Mouse (Mus musculus): ENCODE data around the gene Galnt17. TPM values are rescaled to one million over a fixed set of nuclear protein-coding genes. Genes with fewer than 3 reads are reported as not detected.
A peak's percentile ranks its signal among the peaks of the same experiment; 100 is the strongest.

The Galnt17 gene
- polyA plus RNA-seq, 1 experiment from 2014 or later = 1.1 TPM

- H3K4me2 ChIP-seq (ENCODE audit: low read depth, low read length, severe bottlenecking) = no peak overlapping the region
- no peak for DNase-seq (ENCODE audit: low spot score)
- ATAC-seq (replicated peaks; ENCODE audit: low FRiP score) = no peak
- no peak overlapping the region for H3K9ac ChIP-seq (ENCODE audit: low read length)
- no peaks in the 10 kb centered on the region for H3K36me3 ChIP-seq (ENCODE audit: control insufficient read depth, insufficient read depth, low read length)
- no peaks in the 10 kb centered on the region for H3K9me3 ChIP-seq (ENCODE audit: control insufficient read depth, low read length)
- no peaks in the 10 kb centered on the region for H3K27me3 ChIP-seq (ENCODE audit: control insufficient read depth, insufficient read depth, low read length)
- WGBS = 68% methylated on average over 1 of the region's 1 CpGs
- no peak overlapping the region for H3K4me3 ChIP-seq (ENCODE audit: low read depth, low read length)
- no peaks in the 10 kb centered on the region for H3K4me1 ChIP-seq (replicated peaks; ENCODE audit: control insufficient read depth, insufficient read depth, low read length)
- H3K27ac ChIP-seq (ENCODE audit: low read depth, low read length) = no peak overlapping the region
Observed at GRCm38 (mm10) chr5:131181231-131181630, 127.1 kb downstream of the Galnt17 start.

GRCm38 (mm10) chr5:131180756-131181155, 127.5 kb downstream of the Galnt17 start:
- Histone ChIP-seq H3K27me3 (ENCODE audit: control insufficient read depth, insufficient read depth, low read length) (no peaks in the 10 kb centered on the region), H3K9ac (ENCODE audit: low read length) (no peak overlapping the region), H3K4me3 (ENCODE audit: low read depth, low read length) (no peak overlapping the region), H3K9me3 (ENCODE audit: control insufficient read depth, low read length) (no peaks in the 10 kb centered on the region), H3K36me3 (ENCODE audit: control insufficient read depth, insufficient read depth, low read length) (no peaks in the 10 kb centered on the region), H3K4me1 (replicated peaks; ENCODE audit: control insufficient read depth, insufficient read depth, low read length) (no peaks in the 10 kb centered on the region), H3K4me2 (ENCODE audit: low read depth, low read length, severe bottlenecking) (no peak overlapping the region), H3K27ac (ENCODE audit: low read depth, low read length) (no peak overlapping the region)
- no peak for DNase-seq (ENCODE audit: low spot score)
- ATAC-seq (replicated peaks; ENCODE audit: low FRiP score) = no peak
- WGBS = 95% methylated on average over 1 of the region's 1 CpGs

DNA sequence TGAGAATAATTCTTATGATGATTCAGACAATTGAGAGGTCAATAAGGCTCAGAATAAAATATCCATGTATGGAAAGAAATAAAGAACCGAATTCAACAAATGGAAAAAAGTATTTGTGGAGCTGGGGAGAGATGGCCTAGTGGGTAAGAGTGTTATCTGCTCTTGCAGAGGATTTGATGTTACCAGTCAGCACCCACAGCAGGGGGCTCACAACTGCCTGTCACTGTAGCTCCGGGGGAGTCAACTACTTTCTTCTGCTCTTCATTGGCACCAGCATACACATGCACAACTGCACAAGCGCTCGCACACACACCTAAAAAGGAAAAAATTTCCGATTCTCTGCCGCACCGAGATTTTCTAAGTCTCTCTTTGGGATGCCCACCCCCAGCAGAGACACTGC, 130.4 kb downstream of the Galnt17 start:
- WGBS = 62% methylated on average over 7 of the region's 7 CpGs
- ATAC-seq (replicated peaks; ENCODE audit: low FRiP score) (no peak), DNase-seq (ENCODE audit: low spot score) (no peak)
- Histone ChIP-seq H3K4me1 (replicated peaks; ENCODE audit: control insufficient read depth, insufficient read depth, low read length) (no peaks in the 10 kb centered on the region), H3K9ac (ENCODE audit: low read length) (no peak overlapping the region), H3K9me3 (ENCODE audit: control insufficient read depth, low read length) (no peaks in the 10 kb centered on the region; the same call in 1 of the 2 replicates), H3K36me3 (ENCODE audit: control insufficient read depth, insufficient read depth, low read length) (no peaks in the 10 kb centered on the region), H3K27ac (ENCODE audit: low read depth, low read length) (no peak overlapping the region), H3K27me3 (ENCODE audit: control insufficient read depth, insufficient read depth, low read length) (no peaks in the 10 kb centered on the region), H3K4me3 (ENCODE audit: low read depth, low read length) (no peak overlapping the region), H3K4me2 (ENCODE audit: low read depth, low read length, severe bottlenecking) (no peak overlapping the region)

GRCm38 (mm10) chr5:131177168-131177567, 131.1 kb downstream of the Galnt17 start:
- H3K36me3 ChIP-seq (ENCODE audit: control insufficient read depth, insufficient read depth, low read length) = no peaks in the 10 kb centered on the region
- peak; percentile 51 for ATAC-seq (replicated peaks; ENCODE audit: low FRiP score)
- no peak for DNase-seq (ENCODE audit: low spot score)
- no peak overlapping the region for H3K27ac ChIP-seq (ENCODE audit: low read depth, low read length)
- no peak overlapping the region for H3K4me2 ChIP-seq (ENCODE audit: low read depth, low read length, severe bottlenecking)
- no peaks in the 10 kb centered on the region; the same call in 1 of the 2 replicates for H3K9me3 ChIP-seq (ENCODE audit: control insufficient read depth, low read length)
- H3K9ac ChIP-seq (ENCODE audit: low read length) = no peak overlapping the region
- WGBS = 21% methylated on average over 2 of the region's 2 CpGs
- H3K4me1 ChIP-seq (replicated peaks; ENCODE audit: control insufficient read depth, insufficient read depth, low read length) = no peaks in the 10 kb centered on the region
- no peaks in the 10 kb centered on the region for H3K27me3 ChIP-seq (ENCODE audit: control insufficient read depth, insufficient read depth, low read length)
- H3K4me3 ChIP-seq (ENCODE audit: low read depth, low read length) = no peak overlapping the region

GRCm38 (mm10) chr5:131169186-131169585, 139.1 kb downstream of the Galnt17 start:
- H3K27me3 ChIP-seq (ENCODE audit: control insufficient read depth, insufficient read depth, low read length) = no peaks in the 10 kb centered on the region
- ATAC-seq (replicated peaks; ENCODE audit: low FRiP score) = no peak
- no peaks in the 10 kb centered on the region for H3K4me1 ChIP-seq (replicated peaks; ENCODE audit: control insufficient read depth, insufficient read depth, low read length)
- no peak for DNase-seq (ENCODE audit: low spot score)
- H3K36me3 ChIP-seq (ENCODE audit: control insufficient read depth, insufficient read depth, low read length) = no peaks in the 10 kb centered on the region
- no peak overlapping the region for H3K9ac ChIP-seq (ENCODE audit: low read length)
- WGBS = 86% methylated on average over 6 of the region's 6 CpGs
- H3K4me3 ChIP-seq (ENCODE audit: low read depth, low read length) = no peak overlapping the region
- no peaks in the 10 kb centered on the region; the same call in 1 of the 2 replicates for H3K9me3 ChIP-seq (ENCODE audit: control insufficient read depth, low read length)
- H3K4me2 ChIP-seq (ENCODE audit: low read depth, low read length, severe bottlenecking) = no peak overlapping the region
- H3K27ac ChIP-seq (ENCODE audit: low read depth, low read length) = no peak overlapping the region

DNA sequence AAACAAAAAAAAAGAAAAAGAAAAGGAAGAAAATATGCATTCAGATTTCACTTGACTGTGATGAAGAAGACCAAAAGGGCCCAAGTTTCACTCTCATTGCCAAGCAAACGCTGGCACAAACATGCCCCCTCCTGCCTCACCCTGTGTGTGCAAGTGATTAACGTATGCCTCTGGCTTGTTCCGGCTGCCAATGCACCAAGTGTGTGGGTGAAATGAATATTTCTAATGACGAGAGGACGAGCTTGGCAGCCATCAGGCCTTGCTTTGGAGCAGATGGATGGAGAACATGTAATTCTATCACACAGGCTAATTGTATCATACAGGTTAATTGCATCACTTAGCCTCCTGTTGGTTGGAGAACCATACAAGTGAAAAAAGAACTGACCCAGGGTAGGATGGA, 140.9 kb downstream of the Galnt17 start:
- Histone ChIP-seq H3K4me2 (ENCODE audit: low read depth, low read length, severe bottlenecking) (no peak overlapping the region), H3K4me1 (replicated peaks; ENCODE audit: control insufficient read depth, insufficient read depth, low read length) (no peaks in the 10 kb centered on the region), H3K9me3 (ENCODE audit: control insufficient read depth, low read length) (no peaks in the 10 kb centered on the region), H3K36me3 (ENCODE audit: control insufficient read depth, insufficient read depth, low read length) (no peaks in the 10 kb centered on the region), H3K27me3 (ENCODE audit: control insufficient read depth, insufficient read depth, low read length) (no peaks in the 10 kb centered on the region), H3K4me3 (ENCODE audit: low read depth, low read length) (no peak overlapping the region), H3K9ac (ENCODE audit: low read length) (no peak overlapping the region), H3K27ac (ENCODE audit: low read depth, low read length) (no peak overlapping the region)
- DNase-seq (ENCODE audit: low spot score) = no peak
- no peak for ATAC-seq (replicated peaks; ENCODE audit: low FRiP score)
- WGBS = 91% methylated on average over 5 of the region's 5 CpGs

GRCm38 (mm10) chr5:131165681-131166080, 142.6 kb downstream of the Galnt17 start:
- Histone ChIP-seq H3K27me3 (ENCODE audit: control insufficient read depth, insufficient read depth, low read length) (no peaks in the 10 kb centered on the region), H3K4me1 (replicated peaks; ENCODE audit: control insufficient read depth, insufficient read depth, low read length) (no peaks in the 10 kb centered on the region), H3K36me3 (ENCODE audit: control insufficient read depth, insufficient read depth, low read length) (no peaks in the 10 kb centered on the region), H3K27ac (ENCODE audit: low read depth, low read length) (no peak overlapping the region), H3K4me2 (ENCODE audit: low read depth, low read length, severe bottlenecking) (no peak overlapping the region), H3K9ac (ENCODE audit: low read length) (no peak overlapping the region), H3K9me3 (ENCODE audit: control insufficient read depth, low read length) (no peaks in the 10 kb centered on the region), H3K4me3 (ENCODE audit: low read depth, low read length) (no peak overlapping the region)
- 53% methylated on average over 7 of the region's 7 CpGs for WGBS
- ATAC-seq (replicated peaks; ENCODE audit: low FRiP score) (no peak), DNase-seq (ENCODE audit: low spot score) (no peak)

DNA sequence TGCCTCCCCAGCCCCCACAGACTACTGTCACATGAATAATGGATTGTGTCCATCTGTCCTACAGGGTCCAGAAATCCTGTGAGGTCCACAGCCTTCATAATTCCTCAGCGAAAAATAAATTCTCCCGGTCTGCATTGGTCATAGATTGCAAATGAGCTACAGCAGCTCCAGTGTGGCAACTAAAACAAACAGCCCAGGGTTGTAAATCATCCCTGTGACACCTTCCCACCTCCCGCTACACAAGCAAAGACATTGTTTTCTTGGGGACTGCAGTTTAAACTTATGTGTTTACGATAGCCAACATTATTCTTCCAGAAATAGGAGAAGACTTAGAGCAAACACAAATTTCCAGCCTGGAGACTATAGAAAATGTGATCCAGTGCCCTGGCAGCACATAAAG, 150.4 kb downstream of the Galnt17 start:
- DNase-seq (ENCODE audit: low spot score) (no peak), ATAC-seq (replicated peaks; ENCODE audit: low FRiP score) (no peak)
- Histone ChIP-seq H3K27ac (ENCODE audit: low read depth, low read length) (no peak overlapping the region), H3K4me2 (ENCODE audit: low read depth, low read length, severe bottlenecking) (no peak overlapping the region), H3K9ac (ENCODE audit: low read length) (no peak overlapping the region), H3K27me3 (ENCODE audit: control insufficient read depth, insufficient read depth, low read length) (no peaks in the 10 kb centered on the region), H3K4me1 (replicated peaks; ENCODE audit: control insufficient read depth, insufficient read depth, low read length) (no peaks in the 10 kb centered on the region), H3K4me3 (ENCODE audit: low read depth, low read length) (no peak overlapping the region), H3K9me3 (ENCODE audit: control insufficient read depth, low read length) (no peaks in the 10 kb centered on the region), H3K36me3 (ENCODE audit: control insufficient read depth, insufficient read depth, low read length) (no peaks in the 10 kb centered on the region)
- 92% methylated on average over 4 of the region's 4 CpGs for WGBS

DNA sequence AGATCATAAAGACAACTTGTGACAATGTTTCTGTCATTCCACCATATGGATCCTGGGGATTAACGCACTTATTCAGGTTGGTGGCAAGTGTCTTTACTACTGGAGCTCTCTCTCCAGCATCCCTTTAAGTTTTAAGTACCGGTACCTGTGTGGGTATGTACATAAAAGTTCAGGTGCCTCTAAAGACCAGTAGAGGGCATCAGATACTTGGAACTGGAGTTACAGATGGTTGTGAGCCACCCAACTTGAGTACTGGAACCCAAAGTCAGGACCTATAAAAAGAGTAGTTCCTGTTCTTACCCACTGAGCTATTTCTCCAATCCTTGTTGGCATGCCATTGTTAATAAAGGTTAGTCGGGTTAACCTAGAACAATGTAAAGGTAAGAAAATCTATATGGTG, 152.0 kb downstream of the Galnt17 start:
- DNase-seq (ENCODE audit: low spot score) = no peak
- H3K36me3 ChIP-seq (ENCODE audit: control insufficient read depth, insufficient read depth, low read length) = no peaks in the 10 kb centered on the region
- no peak overlapping the region for H3K4me3 ChIP-seq (ENCODE audit: low read depth, low read length)
- H3K4me2 ChIP-seq (ENCODE audit: low read depth, low read length, severe bottlenecking) = no peak overlapping the region
- no peak for ATAC-seq (replicated peaks; ENCODE audit: low FRiP score)
- 79% methylated on average over 3 of the region's 3 CpGs for WGBS
- H3K27me3 ChIP-seq (ENCODE audit: control insufficient read depth, insufficient read depth, low read length) = no peaks in the 10 kb centered on the region
- H3K27ac ChIP-seq (ENCODE audit: low read depth, low read length) = no peak overlapping the region
- H3K9me3 ChIP-seq (ENCODE audit: control insufficient read depth, low read length) = no peaks in the 10 kb centered on the region
- no peaks in the 10 kb centered on the region for H3K4me1 ChIP-seq (replicated peaks; ENCODE audit: control insufficient read depth, insufficient read depth, low read length)
- H3K9ac ChIP-seq (ENCODE audit: low read length) = no peak overlapping the region

All from forebrain, embryonic 11.5 days (tissue).